Mouse (Mus musculus) lung, postnatal 4 days (tissue): Measurements from ENCODE around the gene Derl3.
"Not testable (repeated sequence)": the region's sequence is repeated elsewhere in the genome, so short reads cannot be mapped to it uniquely, and the experiment has no call there.

ENCODE experiments used
- DNase-seq, 2 experiments: peaks; one replicate each; pipeline ENCODE4 v3.0.0; 2021

Gene Derl3

GRCm38 (mm10) chr10:75873543-75874170 is 19.6 kb upstream of the Derl3 start:
- DNase-seq = no peak

GRCm38 (mm10) chr10:75878836-75879235 is 14.4 kb upstream of the Derl3 start:
- DNase-seq = no peak

- no peak for DNase-seq
Observed at GRCm38 (mm10) chr10:75880351-75880750, 12.9 kb upstream of the Derl3 start.

GRCm38 (mm10) chr10:75880771-75881577 is 12.2 kb upstream of the Derl3 start:
- DNase-seq = no peak

- no peak for DNase-seq
Observed at GRCm38 (mm10) chr10:75881578-75882432, 11.4 kb upstream of the Derl3 start.

- no peak for DNase-seq
Observed at GRCm38 (mm10) chr10:75882433-75883231, 10.6 kb upstream of the Derl3 start.

- DNase-seq = peak; percentile 84 to 87
Observed at GRCm38 (mm10) chr10:75883232-75883552, 10.0 kb upstream of the Derl3 start.

GRCm38 (mm10) chr10:75884742-75885141 is 8.5 kb upstream of the Derl3 start:
- no peak for DNase-seq

GRCm38 (mm10) chr10:75887504-75887903 is 5.7 kb upstream of the Derl3 start:
- not testable (repeated sequence) for DNase-seq

- no peak for DNase-seq
Observed at GRCm38 (mm10) chr10:75889406-75890153, 3.6 kb upstream of the Derl3 start.

GRCm38 (mm10) chr10:75894601-75895000 is 1.4 kb downstream of the Derl3 start:
- no peak for DNase-seq

GRCm38 (mm10) chr10:75895730-75896129 is 2.5 kb downstream of the Derl3 start:
- no peak for DNase-seq

GRCm38 (mm10) chr10:75896208-75896607 is 3.0 kb downstream of the Derl3 start:
- no peak for DNase-seq

- DNase-seq = peak; percentile 67 to 81
Observed at GRCm38 (mm10) chr10:75897373-75897772, 4.2 kb downstream of the Derl3 start.

GRCm38 (mm10) chr10:75898039-75898564 is 4.9 kb downstream of the Derl3 start:
- no peak for DNase-seq

GRCm38 (mm10) chr10:75898846-75899245 is 5.6 kb downstream of the Derl3 start:
- DNase-seq = peak; percentile 34 to 60

- no peak for DNase-seq
Observed at GRCm38 (mm10) chr10:75904391-75904790, 11.2 kb downstream of the Derl3 start.

- no peak for DNase-seq
Observed at GRCm38 (mm10) chr10:75906882-75907281, 13.7 kb downstream of the Derl3 start.

GRCm38 (mm10) chr10:75910698-75911097 is 17.5 kb downstream of the Derl3 start:
- DNase-seq = no peak

GRCm38 (mm10) chr10:75913013-75913589 is 19.9 kb downstream of the Derl3 start:
- no peak for DNase-seq

- DNase-seq = no peak
Observed at GRCm38 (mm10) chr10:75915557-75915956, 22.3 kb downstream of the Derl3 start.
